Mouse (Mus musculus): ENCODE results near the gene C1qtnf3. TPM values are rescaled to one million over a fixed set of nuclear protein-coding genes. Genes with fewer than 3 reads are reported as not detected.

Gene C1qtnf3
- total RNA-seq (2021) = not detected
- long read RNA-seq, experiment 1 = 0 reads
- long read RNA-seq, experiment 2 = 0 reads

GRCm38 (mm10) chr15:10951951-10952759, at the start of gene C1qtnf3:
Gene C1qtnf3 (plus strand): TSS chr15:10952332.
- no peak for DNase-seq (ENCODE audit: low spot score in 2 of 2)

- no peak for DNase-seq (ENCODE audit: low spot score in 2 of 2)
Measured at GRCm38 (mm10) chr15:10902360-10902759, 49.8 kb upstream of the C1qtnf3 start.

GRCm38 (mm10) chr15:10916611-10917311, 35.4 kb upstream of the C1qtnf3 start:
- DNase-seq (ENCODE audit: low spot score in 2 of 2) = no peak

GRCm38 (mm10) chr15:10917312-10917660, 34.8 kb upstream of the C1qtnf3 start:
- DNase-seq (ENCODE audit: low spot score in 2 of 2) = no peak

- DNase-seq (ENCODE audit: low spot score in 2 of 2) = no peak
Measured at GRCm38 (mm10) chr15:10920212-10920611, 31.9 kb upstream of the C1qtnf3 start.

GRCm38 (mm10) chr15:10921064-10921463, 31.1 kb upstream of the C1qtnf3 start:
- DNase-seq (ENCODE audit: low spot score in 2 of 2) = no peak

GRCm38 (mm10) chr15:10922061-10922460, 30.1 kb upstream of the C1qtnf3 start:
- no peak for DNase-seq (ENCODE audit: low spot score in 2 of 2)

GRCm38 (mm10) chr15:10922570-10922969, 29.6 kb upstream of the C1qtnf3 start:
- DNase-seq (ENCODE audit: low spot score in 2 of 2) = no peak

GRCm38 (mm10) chr15:10923076-10923995, 28.8 kb upstream of the C1qtnf3 start:
- no peak for DNase-seq (ENCODE audit: low spot score in 2 of 2)

- no peak for DNase-seq (ENCODE audit: low spot score in 2 of 2)
Measured at GRCm38 (mm10) chr15:10927325-10927724, 24.8 kb upstream of the C1qtnf3 start.

- DNase-seq (ENCODE audit: low spot score in 2 of 2) = no peak
Measured at GRCm38 (mm10) chr15:10928633-10929270, 23.4 kb upstream of the C1qtnf3 start.

- DNase-seq (ENCODE audit: low spot score in 2 of 2) = no peak
Measured at GRCm38 (mm10) chr15:10933930-10934329, 18.2 kb upstream of the C1qtnf3 start.

- DNase-seq (ENCODE audit: low spot score in 2 of 2) = no peak
Measured at GRCm38 (mm10) chr15:10940148-10941108, 11.7 kb upstream of the C1qtnf3 start.

- DNase-seq (ENCODE audit: low spot score in 2 of 2) = no peak
Measured at GRCm38 (mm10) chr15:10941901-10942300, 10.2 kb upstream of the C1qtnf3 start.

- DNase-seq (ENCODE audit: low spot score in 2 of 2) = no peak
Measured at GRCm38 (mm10) chr15:10947852-10948251, 4.3 kb upstream of the C1qtnf3 start.

- DNase-seq (ENCODE audit: low spot score in 2 of 2) = no peak
Measured at GRCm38 (mm10) chr15:10952760-10953305, 701 bp downstream of the C1qtnf3 start.

- DNase-seq (ENCODE audit: low spot score in 2 of 2) = no peak
Measured at GRCm38 (mm10) chr15:10953465-10953864, 1.3 kb downstream of the C1qtnf3 start.

GRCm38 (mm10) chr15:10954381-10955016, 2.4 kb downstream of the C1qtnf3 start:
- DNase-seq (ENCODE audit: low spot score in 2 of 2) = no peak

GRCm38 (mm10) chr15:10955156-10955555, 3.0 kb downstream of the C1qtnf3 start:
- no peak for DNase-seq (ENCODE audit: low spot score in 2 of 2)

All from left cerebral cortex, adult 18-20 months (tissue).